Mouse (Mus musculus): ENCODE results near the gene Fut2. TPM values are rescaled to one million over a fixed set of nuclear protein-coding genes. Genes with fewer than 3 reads are reported as not detected.
A peak's percentile ranks its signal among the peaks of the same experiment; 100 is the strongest.

Fut2 gene
- polyA plus RNA-seq, 1 experiment from 2014 or later: 0.38 TPM

DNA sequence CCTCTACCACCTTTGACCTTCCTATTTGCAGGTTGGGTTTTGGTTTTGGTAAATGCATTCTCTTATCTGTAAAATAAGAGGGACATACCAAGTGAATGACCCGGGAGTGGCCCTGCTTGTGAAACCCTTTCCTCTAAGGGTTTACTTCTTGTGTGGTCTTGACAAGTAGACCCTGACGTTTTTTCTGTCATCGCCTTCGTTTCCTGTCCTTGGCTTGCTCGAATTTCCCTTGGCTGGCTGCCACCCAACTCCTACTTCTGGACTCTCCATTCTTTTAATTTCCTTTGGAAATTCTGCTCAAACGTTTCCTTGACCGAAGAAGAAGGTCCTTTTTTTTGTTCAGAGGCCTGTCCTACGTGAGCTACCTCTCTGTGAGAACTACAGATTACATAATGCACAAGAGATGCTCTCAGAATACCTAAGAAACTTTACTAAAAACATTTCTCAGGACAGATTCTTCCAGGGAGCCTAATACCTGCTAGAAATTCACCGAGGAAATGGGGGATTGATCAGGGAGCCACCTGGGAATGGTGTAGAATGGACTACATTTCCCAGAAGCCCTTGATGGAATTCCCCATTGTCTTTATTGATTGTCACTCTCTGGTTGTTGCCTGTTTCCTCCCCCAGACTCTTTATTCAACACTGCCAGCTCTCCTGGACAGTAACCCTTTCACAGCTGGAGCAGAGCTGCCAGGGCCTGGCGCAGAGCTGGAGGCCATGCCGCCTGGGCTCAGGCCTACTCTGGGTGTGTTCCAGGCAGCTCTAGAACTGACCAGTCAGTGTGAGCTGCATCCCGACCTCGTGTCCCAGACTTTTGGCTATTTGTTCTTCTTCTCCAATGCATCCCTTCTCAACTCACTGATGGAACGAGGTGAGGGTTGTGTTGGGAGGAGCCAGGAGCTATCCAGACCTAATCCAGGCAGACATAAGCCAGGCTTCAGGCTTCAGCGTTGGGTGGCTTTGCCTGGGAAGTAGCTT, 30.2 kb downstream of the Fut2 start:
- H3K4me3 ChIP-seq (replicated peaks; ENCODE audit: low read depth, low read length): no peak overlapping the region
- no peak for ATAC-seq (replicated peaks; ENCODE audit: low FRiP score, low read depth)
- no peak overlapping the region for H3K9ac ChIP-seq (ENCODE audit: low read depth, low read length)
- no peak overlapping the region for H3K4me2 ChIP-seq (ENCODE audit: low read length)
- peak; percentile 89 for DNase-seq (ENCODE audit: low spot score)
- H3K27me3 ChIP-seq (ENCODE audit: insufficient read depth, low read length): no peaks in the 10 kb centered on the region
- 0 out of 2 replicates have a peak, but pooled peaks cover 4% of the 10 kb centered on the region for H3K36me3 ChIP-seq (ENCODE audit: insufficient read depth, low read length)
- no peaks in the 10 kb centered on the region for H3K9me3 ChIP-seq (replicated peaks; ENCODE audit: low read length)
- no peak for TF ChIP-seq CTCF (IDR thresholded peaks at IDR 0.05; ENCODE audit: low read depth)
- H3K4me1 ChIP-seq (replicated peaks; ENCODE audit: insufficient read depth, low read length): peaks cover 16% of the 10 kb centered on the region; the same call in 1 of the 2 replicates
- 55% methylated on average over 15 of the region's 15 CpGs for WGBS
- peak overlapping the region; percentile 64 for H3K27ac ChIP-seq

DNA sequence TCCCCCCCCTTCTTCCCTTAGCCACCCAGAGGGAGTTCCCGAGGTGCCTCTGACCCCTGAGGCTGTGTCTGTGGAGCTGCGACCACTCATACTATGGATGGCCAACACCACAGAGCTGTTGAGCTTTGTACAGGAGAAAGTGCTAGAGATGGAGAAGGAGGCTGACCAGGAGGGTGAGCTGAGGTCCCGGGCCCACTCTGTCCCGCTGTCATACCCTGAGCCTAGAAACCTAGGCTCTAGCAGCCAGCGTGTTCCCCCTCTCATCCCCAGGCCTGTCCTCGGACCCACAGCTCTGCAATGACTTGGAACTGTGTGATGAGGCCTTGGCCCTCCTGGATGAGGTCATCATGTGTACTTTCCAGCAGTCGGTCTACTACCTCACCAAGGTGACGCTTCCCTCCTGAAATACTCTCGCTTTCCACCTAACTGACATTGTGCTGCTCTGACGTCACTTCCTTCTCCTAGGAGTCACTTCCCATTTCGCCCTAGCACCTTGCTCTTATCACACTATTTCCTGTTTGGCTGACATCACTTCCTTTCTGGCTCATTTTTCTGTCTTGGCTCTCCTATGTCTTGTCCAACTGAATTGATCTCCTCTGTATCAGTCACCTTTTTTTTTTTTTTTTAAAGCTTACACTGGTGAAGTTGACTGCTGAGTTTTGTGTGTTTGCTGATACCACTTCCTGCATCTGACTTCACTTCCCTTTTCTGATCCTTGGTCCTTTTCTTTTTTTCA, 31.1 kb downstream of the Fut2 start:
- Histone ChIP-seq H3K27ac (peak overlapping the region; percentile 64), H3K27me3 (ENCODE audit: insufficient read depth, low read length) (no peaks in the 10 kb centered on the region), H3K9me3 (replicated peaks; ENCODE audit: low read length) (no peaks in the 10 kb centered on the region), H3K4me3 (replicated peaks; ENCODE audit: low read depth, low read length) (no peak overlapping the region), H3K36me3 (ENCODE audit: insufficient read depth, low read length) (0 out of 2 replicates have a peak, but pooled peaks cover 4% of the 10 kb centered on the region), H3K4me2 (ENCODE audit: low read length) (no peak overlapping the region), H3K9ac (ENCODE audit: low read depth, low read length) (no peak overlapping the region), H3K4me1 (replicated peaks; ENCODE audit: insufficient read depth, low read length) (peaks cover 8% of the 10 kb centered on the region; the same call in 1 of the 2 replicates)
- WGBS: 78% methylated on average over 11 of the region's 11 CpGs
- peak; percentile 75 for DNase-seq (ENCODE audit: low spot score)
- no peak for ATAC-seq (replicated peaks; ENCODE audit: low FRiP score, low read depth)
- TF ChIP-seq CTCF (IDR thresholded peaks at IDR 0.05; ENCODE audit: low read depth): no peak

DNA sequence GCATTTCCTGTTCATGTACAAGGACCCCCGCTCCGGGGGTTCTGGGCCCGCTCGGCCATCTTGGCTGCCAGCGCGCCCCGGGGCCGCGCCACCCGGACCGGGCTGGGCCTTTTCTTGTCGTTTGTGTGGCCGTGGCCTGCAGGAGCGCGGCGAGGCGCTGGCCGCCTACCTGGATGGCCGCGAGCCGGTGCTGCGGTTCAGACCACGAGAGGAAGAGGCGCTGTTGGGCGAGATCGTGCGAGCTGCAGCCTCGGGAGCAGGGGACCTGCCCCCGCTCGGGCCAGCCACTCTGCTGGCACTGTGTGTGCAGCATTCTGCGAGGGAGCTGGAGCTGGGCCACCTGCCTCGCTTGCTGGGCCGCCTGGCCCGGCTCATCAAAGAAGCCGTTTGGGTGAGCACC, 33.7 kb downstream of the Fut2 start:
- Histone ChIP-seq H3K9ac (ENCODE audit: low read depth, low read length) (peak overlapping the region; percentile 2; the same call in 1 of the 2 replicates), H3K36me3 (ENCODE audit: insufficient read depth, low read length) (0 out of 2 replicates have a peak, but pooled peaks cover 4% of the 10 kb centered on the region), H3K4me2 (ENCODE audit: low read length) (peak overlapping the region; percentile 45), H3K4me1 (replicated peaks; ENCODE audit: insufficient read depth, low read length) (peaks cover 6% of the 10 kb centered on the region; the same call in 1 of the 2 replicates), H3K27ac (no peak overlapping the region), H3K4me3 (replicated peaks; ENCODE audit: low read depth, low read length) (no peak overlapping the region), H3K9me3 (replicated peaks; ENCODE audit: low read length) (no peaks in the 10 kb centered on the region), H3K27me3 (ENCODE audit: insufficient read depth, low read length) (peaks cover 4% of the 10 kb centered on the region; the same call in 1 of the 2 replicates)
- peak; percentile 67 for DNase-seq (ENCODE audit: low spot score)
- TF ChIP-seq CTCF (IDR thresholded peaks at IDR 0.05; ENCODE audit: low read depth): peak; percentile 52; the same call in 1 of the 2 replicates
- 21% methylated on average over 35 of the region's 35 CpGs for WGBS
- 0 out of 2 replicates have a peak, but pooled peaks have one; percentile 23 for ATAC-seq (replicated peaks; ENCODE audit: low FRiP score, low read depth)

DNA sequence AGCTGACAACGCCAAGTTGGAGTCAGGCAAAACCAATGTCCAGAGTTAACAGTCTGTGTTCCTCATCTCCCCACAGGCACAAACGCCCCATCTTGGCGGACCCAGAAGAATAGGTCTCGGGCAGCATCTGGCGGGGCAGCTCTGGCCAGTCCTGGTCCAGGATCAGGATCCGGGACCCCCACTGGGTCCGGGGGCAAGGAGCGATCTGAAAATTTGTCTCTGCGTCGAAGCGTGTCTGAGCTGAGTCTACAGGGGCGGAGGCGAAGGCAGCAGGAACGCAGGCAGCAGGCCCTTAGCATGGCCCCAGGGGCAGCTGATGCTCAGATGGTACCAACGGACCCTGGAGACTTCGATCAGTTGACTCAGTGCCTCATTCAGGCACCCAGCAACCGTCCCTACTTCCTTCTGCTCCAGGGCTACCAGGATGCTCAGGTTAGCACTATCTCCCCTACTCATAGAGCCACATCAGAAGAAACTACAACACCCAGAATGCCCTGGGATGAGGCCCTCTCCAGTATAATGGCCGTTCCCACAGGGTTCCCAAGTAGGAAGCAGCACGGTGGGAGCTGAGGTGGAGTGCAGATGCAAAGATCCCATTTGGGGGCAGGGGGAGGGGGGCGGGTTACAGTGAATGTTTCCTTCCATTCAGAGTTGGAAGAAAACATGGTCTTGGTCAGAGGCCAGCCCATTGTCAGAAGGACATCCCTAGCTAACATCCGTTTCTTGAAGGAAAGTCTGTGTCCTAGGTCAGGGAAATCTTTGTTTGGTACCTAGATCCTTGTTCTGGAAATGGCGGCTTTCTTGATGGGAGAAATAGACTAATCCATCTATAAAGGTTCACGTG, 35.9 kb downstream of the Fut2 start:
- H3K4me1 ChIP-seq (replicated peaks; ENCODE audit: insufficient read depth, low read length): peaks cover 6% of the 10 kb centered on the region; the same call in 1 of the 2 replicates
- peaks cover 4% of the 10 kb centered on the region; the same call in 1 of the 2 replicates for H3K27me3 ChIP-seq (ENCODE audit: insufficient read depth, low read length)
- H3K4me3 ChIP-seq (replicated peaks; ENCODE audit: low read depth, low read length): no peak overlapping the region
- no peak overlapping the region; the same call in 1 of the 2 replicates for H3K4me2 ChIP-seq (ENCODE audit: low read length)
- no peak overlapping the region for H3K27ac ChIP-seq
- TF ChIP-seq CTCF (IDR thresholded peaks at IDR 0.05; ENCODE audit: low read depth): no peak
- H3K9me3 ChIP-seq (replicated peaks; ENCODE audit: low read length): no peaks in the 10 kb centered on the region
- DNase-seq (ENCODE audit: low spot score) (no peak), ATAC-seq (replicated peaks; ENCODE audit: low FRiP score, low read depth) (no peak)
- WGBS: 75% methylated on average over 23 of the region's 23 CpGs
- no peaks in the 10 kb centered on the region for H3K36me3 ChIP-seq (ENCODE audit: insufficient read depth, low read length)
- H3K9ac ChIP-seq (ENCODE audit: low read depth, low read length): no peak overlapping the region

DNA sequence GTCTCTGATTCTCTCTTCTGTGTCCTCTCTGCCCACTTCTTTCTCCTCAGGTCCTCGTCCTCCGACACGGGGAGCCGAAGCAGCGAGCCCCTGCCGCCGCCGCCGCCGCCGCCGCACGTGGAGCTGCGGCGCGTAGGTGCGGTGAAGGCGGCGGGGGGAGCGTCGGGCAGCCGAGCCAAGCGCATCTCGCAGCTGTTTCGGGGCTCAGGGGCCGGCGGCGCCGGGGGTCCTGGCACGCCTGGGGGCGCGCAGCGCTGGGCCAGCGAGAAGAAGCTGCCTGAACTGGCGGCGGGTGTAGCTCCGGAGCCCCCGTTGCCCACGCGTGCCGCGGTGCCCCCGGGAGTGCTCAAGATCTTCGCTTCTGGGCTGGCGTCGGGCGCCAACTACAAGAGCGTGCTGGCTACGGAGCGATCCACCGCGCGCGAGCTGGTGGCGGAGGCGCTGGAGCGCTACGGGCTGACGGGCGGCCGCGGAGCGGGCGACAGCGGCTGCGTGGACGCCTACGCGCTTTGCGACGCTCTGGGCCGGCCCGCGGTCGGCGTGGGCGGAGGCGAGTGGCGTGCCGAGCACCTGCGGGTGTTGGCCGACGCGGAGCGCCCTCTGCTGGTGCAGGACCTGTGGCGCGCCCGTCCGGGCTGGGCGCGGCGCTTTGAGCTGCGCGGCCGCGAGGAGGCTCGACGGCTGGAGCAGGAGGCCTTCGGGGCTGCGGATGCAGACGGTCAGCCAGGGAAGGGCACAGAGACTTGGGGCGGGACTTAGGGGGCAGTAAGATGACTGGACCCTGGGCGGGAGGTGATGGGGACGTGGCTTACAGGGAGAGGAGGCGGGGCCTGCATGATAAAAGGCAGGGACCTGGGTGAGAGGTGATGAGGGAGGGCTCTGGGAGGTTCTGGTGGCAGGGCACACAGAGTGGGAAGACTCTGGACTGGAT, 37.6 kb downstream of the Fut2 start:
- H3K4me1 ChIP-seq (replicated peaks; ENCODE audit: insufficient read depth, low read length): peaks cover 6% of the 10 kb centered on the region; the same call in 1 of the 2 replicates
- peaks cover 4% of the 10 kb centered on the region; the same call in 1 of the 2 replicates for H3K27me3 ChIP-seq (ENCODE audit: insufficient read depth, low read length)
- H3K4me2 ChIP-seq (ENCODE audit: low read length): peak overlapping the region; percentile 82
- peak overlapping the region; percentile 68 for H3K9ac ChIP-seq (ENCODE audit: low read depth, low read length)
- peak overlapping the region; percentile 50 for H3K4me3 ChIP-seq (replicated peaks; ENCODE audit: low read depth, low read length)
- WGBS: 2% methylated on average over 104 of the region's 105 CpGs
- TF ChIP-seq CTCF (IDR thresholded peaks at IDR 0.05; ENCODE audit: low read depth): peak; percentile 77
- peak; percentile 91 for DNase-seq (ENCODE audit: low spot score)
- no peaks in the 10 kb centered on the region for H3K9me3 ChIP-seq (replicated peaks; ENCODE audit: low read length)
- H3K36me3 ChIP-seq (ENCODE audit: insufficient read depth, low read length): no peaks in the 10 kb centered on the region
- peak; percentile 74 for ATAC-seq (replicated peaks; ENCODE audit: low FRiP score, low read depth)
- H3K27ac ChIP-seq: peak overlapping the region; percentile 77
